Mouse (Mus musculus) neutrophil, adult 65 days (primary cell): ENCODE results near the gene Grb7. TPM values are rescaled to one million over a fixed set of nuclear protein-coding genes. Genes with fewer than 3 reads are reported as not detected.

Experiments
- total RNA-seq: library from RNA; stranded (reverse); gene quantifications from 2 replicates; pipeline ENCODE4 v1.2.4, GENCODE M21; 2023

The Grb7 gene
- total RNA-seq = not detected in 2 replicates

DNA sequence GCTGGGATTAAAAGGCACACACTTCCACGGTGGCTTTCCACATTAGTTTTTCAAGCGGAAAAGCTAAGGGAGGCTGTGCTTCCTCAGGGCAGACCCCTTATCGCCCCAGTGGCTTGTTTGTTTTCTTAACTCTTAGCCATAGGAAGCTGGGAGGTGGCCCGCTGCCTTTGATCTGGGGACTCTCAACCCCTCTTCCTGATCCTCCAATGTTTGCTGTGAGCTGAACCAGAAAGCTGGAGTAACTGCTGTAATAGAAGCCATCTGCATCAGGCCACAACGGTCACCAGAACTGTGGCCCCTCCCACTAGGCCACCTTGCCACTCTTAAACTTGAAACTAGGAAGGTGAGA is at the start of gene Grb7:
TSS of gene Grb7 (plus strand) at position 182 of the 349 bp plus-strand sequence.

GRCm38 (mm10) chr11:98400161-98400726 is 46.0 kb upstream of the Grb7 start, which contains the start of gene Pgap3:
Gene Pgap3, minus strand, starts transcription at chr11:98400490.

DNA sequence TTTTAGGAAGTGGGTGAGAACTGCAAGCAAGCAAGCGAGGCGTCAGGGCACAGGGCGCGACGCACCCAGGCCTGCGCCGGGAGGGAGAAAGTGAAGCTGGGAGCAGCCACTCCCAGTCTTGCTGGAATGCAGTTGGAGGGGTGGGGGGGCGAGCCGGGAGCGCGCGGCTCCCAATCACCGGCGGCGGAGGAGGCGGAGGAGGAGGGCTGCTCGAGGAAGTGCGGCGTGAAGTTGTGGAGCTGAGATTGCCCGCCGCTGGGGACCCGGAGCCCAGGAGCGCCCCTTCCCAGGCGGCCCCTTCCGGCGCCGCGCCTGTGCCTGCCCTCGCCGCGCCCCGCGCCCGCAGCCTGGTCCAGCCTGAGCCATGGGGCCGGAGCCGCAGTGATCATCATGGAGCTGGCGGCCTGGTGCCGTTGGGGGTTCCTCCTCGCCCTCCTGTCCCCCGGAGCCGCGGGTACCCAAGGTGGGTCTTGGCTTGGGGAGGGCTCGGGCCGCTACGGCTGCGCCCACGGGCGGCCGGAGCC is 33.9 kb upstream of the Grb7 start, which contains the start of gene Erbb2:
TSS of gene Erbb2 (plus strand) at position 198 of the 524 bp plus-strand sequence.

GRCm38 (mm10) chr11:98438331-98439158 is 7.6 kb upstream of the Grb7 start, which contains the start of gene Mien1:
Gene Mien1, minus strand, starts transcription at chr11:98438991.

Other genes with a start within 250 kb of the Grb7 start
- gene Cdk12, start 243.3 kb upstream of the Grb7 start, total RNA-seq = 78.0 and 93.6 TPM in 2 replicates
- not detected in 2 replicates for gene Neurod2, start 116.7 kb upstream of the Grb7 start, total RNA-seq
- gene Ppp1r1b, start 98.0 kb upstream of the Grb7 start, total RNA-seq = not detected in 2 replicates
- 34.1 and 40.6 TPM in 2 replicates for gene Stard3, start 88.0 kb upstream of the Grb7 start, total RNA-seq
- not detected in 2 replicates for gene Tcap, start 62.6 kb upstream of the Grb7 start, total RNA-seq
- gene Pnmt, start 59.9 kb upstream of the Grb7 start, total RNA-seq = not detected in 2 replicates
- 1.3 and 1.9 TPM in 2 replicates for gene Pgap3, start 45.9 kb upstream of the Grb7 start, total RNA-seq
- not detected in 2 replicates for gene Erbb2, start 33.9 kb upstream of the Grb7 start, total RNA-seq
- 38.5 and 55.9 TPM in 2 replicates for gene Mien1, start 7.4 kb upstream of the Grb7 start, total RNA-seq
- 1.8 and 5.5 TPM in 2 replicates for gene Ikzf3, start 99.6 kb downstream of the Grb7 start, total RNA-seq
- not detected in 2 replicates for gene Zpbp2, start 104.7 kb downstream of the Grb7 start, total RNA-seq
- 4.4 and 6.5 TPM in 2 replicates for gene Ormdl3, start 141.0 kb downstream of the Grb7 start, total RNA-seq
- gene Lrrc3c, start 151.9 kb downstream of the Grb7 start, total RNA-seq = not detected in 2 replicates
- gene Gm12355, start 179.3 kb downstream of the Grb7 start, total RNA-seq = 21.5 and 21.8 TPM in 2 replicates
- not detected in 2 replicates for gene Gsdma3, start 180.0 kb downstream of the Grb7 start, total RNA-seq
- gene Gsdma2, start 200.4 kb downstream of the Grb7 start, total RNA-seq = not detected in 2 replicates
- gene Gsdma, start 218.0 kb downstream of the Grb7 start, total RNA-seq = not detected in 2 replicates
- 36.3 and 38.7 TPM in 2 replicates for gene Psmd3, start 236.2 kb downstream of the Grb7 start, total RNA-seq